Mouse (Mus musculus): ENCODE measurements around the gene Pcgf5. TPM values are rescaled to one million over a fixed set of nuclear protein-coding genes. Genes with fewer than 3 reads are reported as not detected.

Gene Pcgf5
- total RNA-seq, 2 experiments from 2014 or later: 33.5 to 35.0 TPM

DNA sequence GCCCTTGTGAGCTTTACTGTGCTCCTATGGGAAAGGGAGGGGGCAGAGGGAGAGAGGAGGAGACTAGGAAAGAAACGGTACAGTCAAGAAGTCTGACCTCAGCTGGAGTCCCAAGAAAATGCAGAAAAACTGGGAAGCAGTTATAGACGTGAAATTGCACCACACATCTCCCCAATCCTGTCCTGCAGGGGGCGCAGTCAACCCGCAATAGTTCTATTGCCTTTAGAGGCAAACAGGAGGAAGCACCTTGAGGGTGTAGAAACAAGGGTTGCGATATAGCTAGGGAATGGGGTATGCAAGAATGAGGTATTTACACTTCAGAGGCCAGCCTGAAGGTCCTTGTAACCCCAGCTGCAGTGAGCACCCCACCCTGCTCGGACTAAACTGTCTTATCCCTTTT lies 122.0 kb downstream of the Pcgf5 start:
- ATAC-seq (replicated peaks; ENCODE audit: low FRiP score, low TSS enrichment, poor library complexity, severe bottlenecking): peak; percentile 73

DNA sequence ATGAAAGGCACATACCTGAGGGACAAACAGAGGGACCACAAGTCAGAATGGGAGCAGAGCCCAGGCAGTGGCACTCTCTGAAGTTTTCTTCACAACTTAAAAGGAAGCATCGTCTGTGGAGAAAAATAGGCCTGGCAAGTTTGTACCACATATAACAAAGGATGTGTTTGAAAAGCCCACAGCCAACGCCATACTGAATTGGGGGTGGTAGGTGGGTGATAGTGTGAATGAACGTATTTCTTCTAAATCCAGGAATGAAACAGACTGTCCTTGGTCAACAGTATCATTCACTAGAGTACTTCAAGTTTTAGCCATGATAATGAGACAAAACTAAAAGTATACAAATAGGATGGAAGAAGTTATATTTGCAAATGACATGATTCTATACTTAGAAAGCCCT lies 123.2 kb downstream of the Pcgf5 start:
- no peak for ATAC-seq (replicated peaks; ENCODE audit: low FRiP score, low TSS enrichment, poor library complexity, severe bottlenecking)

DNA sequence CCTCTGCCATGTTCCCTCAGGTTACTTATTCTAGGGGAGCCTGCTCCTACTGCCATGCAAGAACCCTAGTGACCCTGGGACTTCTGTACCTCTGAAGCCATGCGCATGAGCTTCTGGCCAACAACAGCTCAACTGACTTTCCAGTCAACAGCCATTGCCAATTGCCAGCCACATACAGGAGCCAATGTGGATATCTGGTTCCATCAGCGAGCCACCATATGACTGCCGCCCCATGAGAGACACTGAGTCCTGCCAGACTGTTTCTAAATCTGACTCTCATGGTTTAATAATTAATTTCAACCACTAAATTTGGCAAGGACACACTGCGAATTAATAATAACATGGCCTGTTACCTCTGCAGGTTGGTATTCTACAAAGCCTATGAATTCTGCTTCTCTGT lies 128.5 kb downstream of the Pcgf5 start:
- ATAC-seq (replicated peaks; ENCODE audit: low FRiP score, low TSS enrichment, poor library complexity, severe bottlenecking): no peak

DNA sequence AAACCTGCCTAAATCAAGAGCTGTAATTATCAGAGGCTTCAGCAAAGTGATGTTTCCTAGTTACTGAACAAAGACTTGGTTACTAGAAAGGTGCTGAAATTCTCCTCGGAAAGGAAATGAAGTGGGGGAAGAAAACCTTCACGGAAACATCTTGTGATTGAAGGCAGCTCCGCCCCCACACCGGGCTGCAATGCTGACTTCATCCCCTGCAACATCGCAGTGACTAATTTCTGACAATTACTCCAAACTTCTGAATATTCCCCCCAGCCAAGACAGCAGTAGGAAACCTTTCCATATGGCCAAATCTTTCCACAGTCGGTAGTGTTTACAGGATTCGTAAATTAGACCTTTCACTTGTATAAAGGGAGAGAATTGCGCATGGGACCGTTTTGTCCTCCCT lies 129.0 kb downstream of the Pcgf5 start:
- ATAC-seq (replicated peaks; ENCODE audit: low FRiP score, low TSS enrichment, poor library complexity, severe bottlenecking): no peak

DNA sequence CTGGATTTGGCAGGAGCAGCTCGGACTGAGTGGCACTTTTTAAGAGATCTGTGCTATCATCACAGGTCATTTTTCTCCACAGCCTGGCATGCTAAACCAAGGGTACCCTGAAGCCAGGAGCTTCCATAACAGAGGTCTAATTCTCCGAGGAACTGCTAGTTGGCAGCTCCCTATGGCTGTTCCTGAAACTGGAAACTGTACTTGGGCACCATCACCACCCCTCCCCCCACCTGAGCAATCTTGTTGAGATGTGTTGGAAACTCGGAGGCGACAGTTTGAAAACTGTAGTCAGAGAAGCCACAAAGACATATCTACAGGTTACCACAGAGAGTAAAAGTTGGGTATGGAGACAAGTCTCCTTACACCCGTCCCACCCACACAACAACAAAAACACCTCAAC lies 129.6 kb downstream of the Pcgf5 start:
- peak; percentile 47 for ATAC-seq (replicated peaks; ENCODE audit: low FRiP score, low TSS enrichment, poor library complexity, severe bottlenecking)

DNA sequence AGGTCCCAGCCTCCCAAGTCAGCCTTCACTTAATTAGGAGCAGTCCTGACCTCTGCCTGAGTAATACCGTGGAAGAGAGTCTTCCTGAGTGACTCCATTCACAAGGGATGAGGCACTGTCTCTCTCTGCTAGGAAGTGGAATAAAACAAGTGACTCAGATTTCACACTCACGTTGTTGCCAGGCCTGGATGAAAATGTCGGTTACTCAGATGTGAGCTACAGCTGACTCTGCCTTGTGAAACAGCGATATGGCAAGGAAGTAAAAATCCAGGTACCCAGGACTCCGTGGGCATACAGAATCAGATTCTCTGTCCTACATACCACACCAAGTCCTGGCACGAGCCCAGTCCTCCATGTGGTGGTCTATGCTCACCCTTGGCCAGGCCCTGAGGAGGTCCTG lies 142.8 kb downstream of the Pcgf5 start:
- no peak for ATAC-seq (replicated peaks; ENCODE audit: low FRiP score, low TSS enrichment, poor library complexity, severe bottlenecking)

DNA sequence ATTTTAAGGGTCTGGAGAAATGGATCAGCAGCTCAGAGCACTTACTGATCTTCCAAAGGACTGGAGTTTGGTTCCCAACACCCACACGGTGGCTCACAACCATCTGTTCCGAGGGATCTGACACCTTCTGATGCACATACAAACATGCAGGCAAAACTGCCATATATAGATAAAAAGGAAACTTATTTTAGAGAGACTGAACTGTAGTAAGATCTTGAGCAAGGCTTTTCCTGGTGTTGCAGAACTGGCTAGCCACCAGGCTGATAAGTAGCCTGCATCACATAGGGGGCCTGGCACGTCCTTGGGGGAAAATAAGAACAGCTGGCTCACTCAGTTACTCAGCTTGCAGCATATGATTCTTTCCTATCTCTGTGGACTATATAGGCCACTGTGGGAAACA lies 147.4 kb downstream of the Pcgf5 start:
- 0 out of 2 replicates have a peak, but pooled peaks have one; percentile 26 for ATAC-seq (replicated peaks; ENCODE audit: low FRiP score, low TSS enrichment, poor library complexity, severe bottlenecking)

DNA sequence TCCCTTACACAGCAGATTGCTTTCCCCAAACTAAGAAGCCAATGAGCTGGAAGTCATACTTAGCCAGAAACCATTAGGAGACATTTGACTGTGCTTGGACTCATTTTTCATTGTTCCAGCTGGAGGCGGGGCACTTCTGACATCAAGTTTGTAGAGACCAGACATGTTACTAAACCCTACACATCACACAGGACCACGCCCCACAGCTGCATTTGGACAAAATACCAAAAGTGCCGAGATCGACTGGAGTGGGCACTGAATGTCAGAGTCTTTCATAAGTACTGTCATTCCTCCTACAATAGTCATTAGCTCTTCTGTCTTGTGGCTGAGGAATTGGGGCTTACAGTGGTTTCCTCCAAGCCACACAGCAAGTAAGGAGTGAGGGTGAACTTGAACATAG lies 148.4 kb downstream of the Pcgf5 start:
- no peak for ATAC-seq (replicated peaks; ENCODE audit: low FRiP score, low TSS enrichment, poor library complexity, severe bottlenecking)

DNA sequence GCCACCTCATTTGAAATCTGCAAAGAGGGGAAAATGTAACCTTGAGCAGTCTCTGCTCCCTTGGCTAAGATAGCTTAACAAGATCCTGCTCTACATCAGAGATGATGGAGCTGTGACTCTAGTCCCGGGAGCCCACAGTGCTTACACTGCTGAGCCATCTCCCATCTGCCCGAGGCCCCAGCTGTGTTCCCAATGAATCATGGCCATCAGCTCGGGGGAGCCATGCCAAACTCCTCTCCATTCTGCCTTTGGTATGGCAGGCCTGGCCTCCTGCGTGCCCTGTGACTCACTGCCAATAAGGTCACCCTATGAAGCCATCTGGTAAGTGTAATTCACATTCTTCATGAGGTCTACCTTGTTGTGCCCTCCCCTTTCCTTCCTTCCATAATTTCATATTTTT lies 149.0 kb downstream of the Pcgf5 start:
- ATAC-seq (replicated peaks; ENCODE audit: low FRiP score, low TSS enrichment, poor library complexity, severe bottlenecking): no peak

DNA sequence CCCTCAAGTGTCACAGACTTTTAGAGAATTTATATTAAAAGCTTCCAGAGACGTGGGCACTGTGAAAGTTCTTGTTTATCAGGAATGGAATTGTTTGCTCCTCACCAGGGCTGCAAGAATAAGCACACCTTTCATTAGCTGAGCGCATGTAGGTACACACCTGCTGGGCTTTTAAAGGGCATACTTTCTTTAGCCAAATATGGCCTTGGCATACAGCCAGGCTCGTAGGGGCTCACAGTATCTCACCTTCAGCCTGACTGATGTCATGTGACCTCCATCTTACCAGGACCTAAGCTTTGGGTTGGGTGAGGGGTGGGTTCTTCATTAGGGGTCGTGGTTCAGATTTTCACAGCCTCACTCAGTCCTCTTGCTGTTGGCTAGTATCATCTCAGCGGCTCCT lies 149.6 kb downstream of the Pcgf5 start:
- ATAC-seq (replicated peaks; ENCODE audit: low FRiP score, low TSS enrichment, poor library complexity, severe bottlenecking): no peak

DNA sequence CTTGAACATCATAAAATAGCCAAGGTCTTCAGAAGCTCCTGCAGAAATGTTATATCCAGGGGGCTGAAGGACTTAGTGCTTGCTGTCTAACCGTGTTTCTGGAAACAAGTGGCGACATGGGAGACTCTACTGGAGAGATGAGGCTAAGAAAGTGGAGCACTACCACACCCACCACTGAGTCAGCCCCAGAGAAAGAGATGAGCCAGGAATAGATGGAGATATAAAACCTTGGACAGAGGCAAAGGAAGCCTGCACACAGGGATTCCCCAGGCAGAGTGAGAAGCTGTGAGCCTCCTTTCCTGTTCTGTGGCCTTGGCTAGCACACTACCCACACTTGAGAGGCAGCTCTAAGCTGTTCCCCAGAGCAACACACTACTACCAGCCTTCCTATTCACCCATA lies 156.6 kb downstream of the Pcgf5 start:
- ATAC-seq (replicated peaks; ENCODE audit: low FRiP score, low TSS enrichment, poor library complexity, severe bottlenecking): no peak

Other genes with a start within 250 kb of the Pcgf5 start
- gene Ankrd1, start 228.2 kb upstream of the Pcgf5 start, total RNA-seq (2014; fragmentation: Nextera tagmentation): not detected in 2 replicates
- gene Ankrd1, start 228.2 kb upstream of the Pcgf5 start, total RNA-seq (2017): not detected in 2 replicates
- gene Hectd2, start 206.3 kb downstream of the Pcgf5 start, total RNA-seq (2014; fragmentation: Nextera tagmentation): 1.8 and 7.6 TPM in 2 replicates
- gene Hectd2, start 206.3 kb downstream of the Pcgf5 start, total RNA-seq (2017): 1.6 and 1.8 TPM in 2 replicates

All from megakaryocyte-erythroid progenitor cell, adult 5-6 weeks (primary cell).